Mouse (Mus musculus) MEL (cell line): ENCODE data around the gene Olfr1444.

Experiments
- BHLHE40 ChIP-seq: IDR thresholded peaks from 2 replicates; pipeline ENCODE4 v1.6.1; 2012; ENCODE audit warnings: low read depth, mild to moderate bottlenecking, inconsistent platforms, low read length, improper control_type of control experiment, borderline replicate concordance
- CHD1 ChIP-seq: IDR thresholded peaks from 2 replicates; pipeline ENCODE4 v1.6.1; 2012; ENCODE audit warnings: low read depth, mild to moderate bottlenecking, inconsistent platforms, low read length, improper control_type of control experiment
- CHD2 ChIP-seq: IDR thresholded peaks from 2 replicates; pipeline ENCODE4 v1.6.1; 2011; ENCODE audit warnings: low read length, improper control_type of control experiment
- CTCF ChIP-seq, 3 experiments: IDR thresholded peaks in 2 of 3; conservative IDR thresholded peaks in 1 of 3; 2 replicates each; pipeline ENCODE4 v1.5.1; 2011 to 2012; ENCODE audit warnings: low read length in 3 of 3, low read depth in 2 of 3, mild to moderate bottlenecking in 2 of 3, improper control_type of control experiment in 1 of 3, inconsistent platforms in 1 of 3, mixed read lengths in 1 of 3, moderate library complexity in 1 of 3; ENCODE audit not compliant: control insufficient read depth in 1 of 3, insufficient read depth in 1 of 3, poor library complexity in 1 of 3, severe bottlenecking in 1 of 3
- EP300 ChIP-seq, 2 experiments: IDR thresholded peaks; 2 replicates each; pipeline ENCODE4 v1.6.1; 2011; ENCODE audit warnings: improper control_type of control experiment in 2 of 2, low read length in 2 of 2, low read depth in 1 of 2, mild to moderate bottlenecking in 1 of 2
- ETS1 ChIP-seq: IDR thresholded peaks from 2 replicates; pipeline ENCODE4 v1.6.1; 2012; ENCODE audit warnings: low read depth, mild to moderate bottlenecking, inconsistent platforms, low read length, improper control_type of control experiment, moderate library complexity
- GATA1 ChIP-seq: IDR thresholded peaks from 2 replicates; pipeline ENCODE4 v1.6.1; 2011; ENCODE audit warnings: low read depth, low read length, improper control_type of control experiment
- HCFC1 ChIP-seq: IDR thresholded peaks from 2 replicates; pipeline ENCODE4 v1.6.1; 2012; ENCODE audit warnings: low read depth, mild to moderate bottlenecking, inconsistent platforms, low read length, improper control_type of control experiment, moderate library complexity
- POLR2A ChIP-seq, 2 experiments: IDR thresholded peaks; 2 replicates each; pipeline ENCODE4 v1.6.1; 2011 to 2012; ENCODE audit warnings: low read length in 2 of 2, mild to moderate bottlenecking in 2 of 2, control low read depth in 1 of 2, improper control_type of control experiment in 1 of 2, low read depth in 1 of 2, moderate library complexity in 1 of 2; ENCODE audit not compliant: control insufficient read depth in 1 of 2, insufficient read depth in 1 of 2, poor library complexity in 1 of 2
- USF1 ChIP-seq: IDR thresholded peaks from 2 replicates; pipeline ENCODE4 v1.6.1; 2014; ENCODE audit warnings: low read depth, mild to moderate bottlenecking, inconsistent platforms, low read length, improper control_type of control experiment, moderate library complexity
- ZMIZ1 ChIP-seq: IDR thresholded peaks from 2 replicates; pipeline ENCODE4 v1.6.1; 2012; ENCODE audit warnings: low read depth, mild to moderate bottlenecking, inconsistent platforms, low read length, improper control_type of control experiment, moderate library complexity

GRCm38 (mm10) chr19:12831559-12831958 is 25.5 kb upstream of the Olfr1444 start:
- TF ChIP-seq GATA1 = no peak
- no peak for TF ChIP-seq EP300 (IDR thresholded peaks at IDR 0.05; ENCODE audit: low read depth in 1 of 2, low read length in 2 of 2)
- TF ChIP-seq CHD2 = no peak
- TF ChIP-seq ETS1 = no peak
- no peak for TF ChIP-seq BHLHE40
- TF ChIP-seq ZMIZ1 = no peak
- no peak for TF ChIP-seq CTCF (IDR thresholded peaks at IDR 0.05 in 2 of 3, conservative IDR thresholded peaks at IDR 0.05 in 1 of 3; ENCODE audit: control insufficient read depth in 1 of 3, insufficient read depth in 1 of 3, low read depth in 2 of 3, low read length in 3 of 3, poor library complexity in 1 of 3, severe bottlenecking in 1 of 3)
- no peak for TF ChIP-seq HCFC1
- no peak for TF ChIP-seq CHD1
- TF ChIP-seq USF1 = no peak
- TF ChIP-seq POLR2A (IDR thresholded peaks at IDR 0.05; ENCODE audit: control insufficient read depth in 1 of 2, insufficient read depth in 1 of 2, low read depth in 1 of 2, low read length in 2 of 2, poor library complexity in 1 of 2) = no peak
